Mouse (Mus musculus) common myeloid progenitor, adult 5-6 weeks (primary cell): ENCODE results near the gene Hcn2. TPM values are rescaled to one million over a fixed set of nuclear protein-coding genes. Genes with fewer than 3 reads are reported as not detected.
"Not testable (repeated sequence)": the region's sequence is repeated elsewhere in the genome, so short reads cannot be mapped to it uniquely, and the experiment has no call there.

Source experiments
- ATAC-seq: replicated peaks from 2 replicates; pipeline ENCODE4 v1.8.0; 2016; ENCODE audit warnings: low read depth, mild to moderate bottlenecking, moderate TSS enrichment, inconsistent platforms; ENCODE audit not compliant: poor library complexity, severe bottlenecking
- total RNA-seq: library from RNA; stranded (forward); fragments of 200-1000, 187-1606 nt; gene quantifications from 2 replicates; pipeline ENCODE4 v1.2.3, GENCODE M21; 2017

Hcn2 gene
- total RNA-seq, 1 experiment from 2014 or later = not detected

GRCm38 (mm10) chr10:79686219-79686618, 30.2 kb upstream of the Hcn2 start:
- no peak for ATAC-seq

GRCm38 (mm10) chr10:79686691-79687090, 29.7 kb upstream of the Hcn2 start:
- ATAC-seq = no peak

GRCm38 (mm10) chr10:79687513-79687912, 28.9 kb upstream of the Hcn2 start:
- ATAC-seq = no peak

GRCm38 (mm10) chr10:79688720-79689119, 27.7 kb upstream of the Hcn2 start, which contains the start of gene Gzmm:
Gene Gzmm (plus strand): TSS chr10:79689020.
- ATAC-seq = no peak

- ATAC-seq = no peak
These were observed 27.3 kb upstream of the Hcn2 start for GRCm38 (mm10) chr10:79689178-79689577.

- ATAC-seq = no peak
These were observed 24.4 kb upstream of the Hcn2 start for GRCm38 (mm10) chr10:79691986-79692548.

- ATAC-seq = no peak
These were observed 22.7 kb upstream of the Hcn2 start for GRCm38 (mm10) chr10:79693580-79694378.

GRCm38 (mm10) chr10:79694379-79694655, 22.1 kb upstream of the Hcn2 start:
- ATAC-seq = no peak

GRCm38 (mm10) chr10:79695231-79696128, 21.0 kb upstream of the Hcn2 start:
- ATAC-seq = peak; percentile 92

GRCm38 (mm10) chr10:79696129-79696651, 20.2 kb upstream of the Hcn2 start:
- ATAC-seq = no peak; the same call in 1 of the 2 replicates

- ATAC-seq = no peak
These were observed 18.5 kb upstream of the Hcn2 start for GRCm38 (mm10) chr10:79697916-79698315.

- no peak for ATAC-seq
These were observed 18.0 kb upstream of the Hcn2 start for GRCm38 (mm10) chr10:79698459-79698858.

GRCm38 (mm10) chr10:79700676-79701075, 15.8 kb upstream of the Hcn2 start:
- ATAC-seq = no peak

GRCm38 (mm10) chr10:79701443-79702129, 14.8 kb upstream of the Hcn2 start:
- no peak for ATAC-seq

GRCm38 (mm10) chr10:79702970-79703369, 13.5 kb upstream of the Hcn2 start:
- ATAC-seq = not testable (repeated sequence)

- no peak for ATAC-seq
These were observed 12.9 kb upstream of the Hcn2 start for GRCm38 (mm10) chr10:79703541-79703940.

- peak; percentile 94 for ATAC-seq
These were observed 12.1 kb upstream of the Hcn2 start, which contains the start of gene Bsg for GRCm38 (mm10) chr10:79704065-79704969. Gene Bsg (plus strand): TSS chr10:79704491.

- no peak for ATAC-seq
These were observed 11.5 kb upstream of the Hcn2 start for GRCm38 (mm10) chr10:79704970-79705360.

GRCm38 (mm10) chr10:79705951-79706350, 10.5 kb upstream of the Hcn2 start:
- peak; percentile 54 for ATAC-seq
